Mouse (Mus musculus): ENCODE measurements around the gene R3hdml.

DNA sequence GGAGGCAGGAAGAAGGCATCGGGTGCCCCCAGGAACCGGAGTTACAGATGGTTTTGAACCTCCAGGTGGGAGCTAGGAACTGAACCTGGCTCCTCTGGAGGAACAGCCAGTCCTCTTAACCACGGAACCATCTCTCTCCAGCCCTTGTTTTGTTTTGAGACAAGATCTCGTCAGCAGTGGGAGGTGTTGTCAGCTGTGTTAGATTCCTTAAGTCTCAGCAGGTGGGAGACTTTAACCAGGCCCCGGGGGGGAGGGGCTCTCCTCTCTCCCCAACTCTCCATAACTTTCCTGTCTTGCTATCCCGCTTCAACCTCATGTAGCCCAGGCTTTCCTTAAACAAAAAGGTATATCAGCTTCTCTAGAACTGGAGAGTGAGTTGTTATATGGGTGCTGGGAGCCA is 2.3 kb downstream of the R3hdml start:
- no peak for TF ChIP-seq CTCF (IDR thresholded peaks at IDR 0.05; ENCODE audit: low read depth)
- TF ChIP-seq EP300 (optimal IDR thresholded peaks at IDR 0.05), result no peak
